Mouse (Mus musculus): ENCODE measurements around the gene Ptprr.

DNA sequence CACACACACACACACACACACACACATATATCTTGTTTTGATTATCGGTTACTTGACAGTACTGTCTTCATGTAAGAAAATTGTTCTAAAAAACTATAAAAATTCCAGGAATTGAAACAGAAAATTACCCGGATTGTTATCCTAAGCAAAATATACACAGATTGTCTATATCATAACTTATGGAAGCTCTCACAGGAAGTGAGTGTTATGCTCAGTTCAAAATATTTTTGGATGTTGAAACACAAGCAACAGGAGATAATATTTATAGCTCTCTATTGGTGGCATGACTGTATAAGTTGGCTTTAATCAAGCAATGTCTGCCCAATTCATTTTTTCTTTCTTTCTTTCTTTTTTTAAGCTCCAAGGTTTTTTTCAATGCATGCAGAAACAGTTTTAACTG, 38.0 kb upstream of the Ptprr start:
- TF ChIP-seq CTCF (IDR thresholded peaks at IDR 0.05; ENCODE audit: insufficient read depth, low read depth, low read length) = no peak
- no peak for TF ChIP-seq POLR2A (IDR thresholded peaks at IDR 0.05; ENCODE audit: insufficient read depth, low read depth, low read length)
